Mouse (Mus musculus): Measurements from ENCODE around the gene Slu7.

The Slu7 gene

GRCm38 (mm10) chr11:43433254-43434023 is at the start of gene Slu7:
Slu7 (plus strand) TSS chr11:43433744.
- peak; percentile 60 for DNase-seq (ENCODE audit: low spot score)

- peak; percentile 34 for DNase-seq (ENCODE audit: low spot score)
These were observed 48.4 kb upstream of the Slu7 start for GRCm38 (mm10) chr11:43385055-43385649.

GRCm38 (mm10) chr11:43385716-43386115 is 47.8 kb upstream of the Slu7 start:
- peak; percentile 3 for DNase-seq (ENCODE audit: low spot score)

GRCm38 (mm10) chr11:43387004-43387880 is 46.3 kb upstream of the Slu7 start:
- no peak for DNase-seq (ENCODE audit: low spot score)

- DNase-seq (ENCODE audit: low spot score): no peak
These were observed 45.1 kb upstream of the Slu7 start for GRCm38 (mm10) chr11:43388122-43389097.

- no peak for DNase-seq (ENCODE audit: low spot score)
These were observed 44.4 kb upstream of the Slu7 start for GRCm38 (mm10) chr11:43389118-43389517.

GRCm38 (mm10) chr11:43392757-43393156 is 40.8 kb upstream of the Slu7 start:
- DNase-seq (ENCODE audit: low spot score): no peak

- no peak for DNase-seq (ENCODE audit: low spot score)
These were observed 40.2 kb upstream of the Slu7 start for GRCm38 (mm10) chr11:43393325-43393724.

GRCm38 (mm10) chr11:43395073-43395948 is 38.2 kb upstream of the Slu7 start:
- DNase-seq (ENCODE audit: low spot score): peak; percentile 6

- no peak for DNase-seq (ENCODE audit: low spot score)
These were observed 37.3 kb upstream of the Slu7 start for GRCm38 (mm10) chr11:43396246-43396645.

- no peak for DNase-seq (ENCODE audit: low spot score)
These were observed 36.9 kb upstream of the Slu7 start for GRCm38 (mm10) chr11:43396672-43397071.

GRCm38 (mm10) chr11:43399297-43399696 is 34.2 kb upstream of the Slu7 start:
- no peak for DNase-seq (ENCODE audit: low spot score)

GRCm38 (mm10) chr11:43400131-43400530 is 33.4 kb upstream of the Slu7 start:
- no peak for DNase-seq (ENCODE audit: low spot score)

- no peak for DNase-seq (ENCODE audit: low spot score)
These were observed 29.3 kb upstream of the Slu7 start for GRCm38 (mm10) chr11:43404150-43404807.

GRCm38 (mm10) chr11:43408888-43409287 is 24.7 kb upstream of the Slu7 start:
- no peak for DNase-seq (ENCODE audit: low spot score)

GRCm38 (mm10) chr11:43410291-43410690 is 23.3 kb upstream of the Slu7 start:
- no peak for DNase-seq (ENCODE audit: low spot score)

GRCm38 (mm10) chr11:43411413-43411812 is 22.1 kb upstream of the Slu7 start:
- DNase-seq (ENCODE audit: low spot score): peak; percentile 60

GRCm38 (mm10) chr11:43412771-43413451 is 20.6 kb upstream of the Slu7 start:
- peak; percentile 63 for DNase-seq (ENCODE audit: low spot score)

- no peak for DNase-seq (ENCODE audit: low spot score)
These were observed 16.3 kb upstream of the Slu7 start for GRCm38 (mm10) chr11:43417201-43417600.
